Mouse (Mus musculus) megakaryocyte, embryonic 14.5 days (primary cell): ENCODE measurements around the gene Arhgap32.

Experiments
- FLI1 ChIP-seq: IDR thresholded peaks from 2 replicates; pipeline ENCODE4 v1.6.1; 2012; ENCODE audit warnings: low read length, inconsistent platforms, mixed read lengths
- GATA1 ChIP-seq: IDR thresholded peaks from 3 replicates; pipeline ENCODE4 v1.6.1; 2012; ENCODE audit warnings: mixed read lengths, low read length, inconsistent platforms, borderline replicate concordance

- TF ChIP-seq GATA1 (no peak), FLI1 (no peak)
Measured at GRCm38 (mm10) chr9:32158837-32159543, 43.1 kb downstream of the Arhgap32 start.
